Mouse (Mus musculus) kidney, postnatal 4 days (tissue): ENCODE measurements around the gene Agpat3.

ENCODE experiments used
- DNase-seq, 2 experiments: peaks; one replicate each; pipeline ENCODE4 v3.0.0; 2021; ENCODE audit warnings: mixed read lengths in 2 of 2

The Agpat3 gene

DNA sequence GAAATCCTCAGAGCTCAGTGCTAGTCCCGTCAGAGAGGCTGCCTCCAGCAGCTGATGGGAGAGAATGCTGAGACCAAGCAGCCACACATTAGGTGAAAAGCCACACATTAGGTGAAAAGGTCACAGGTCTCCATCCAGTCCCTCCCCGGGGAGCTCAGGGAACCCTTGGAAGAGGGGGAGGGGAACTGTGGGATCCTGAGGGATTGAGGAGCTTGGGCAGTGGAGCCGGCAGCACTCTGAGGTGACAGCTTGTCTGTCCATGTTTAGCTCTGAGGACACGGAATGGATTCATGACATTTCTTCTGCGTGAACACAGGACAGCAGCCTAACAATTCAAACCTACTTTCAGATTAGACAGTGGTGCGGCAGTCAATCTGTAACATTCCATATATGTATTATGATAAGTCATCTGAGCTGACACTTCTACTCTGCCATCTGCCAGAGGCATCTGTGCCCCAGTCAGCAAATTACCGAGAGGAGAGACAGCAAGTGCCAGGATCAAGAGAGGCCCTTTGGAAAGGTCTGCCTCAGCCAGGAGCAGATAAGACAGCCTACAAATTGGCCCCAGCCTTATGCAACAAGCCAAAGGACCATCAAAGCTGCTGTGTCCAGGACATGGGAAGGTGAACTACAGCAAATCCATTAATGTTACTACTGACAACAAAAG is 28.9 kb downstream of the Agpat3 start:
- no peak for DNase-seq

DNA sequence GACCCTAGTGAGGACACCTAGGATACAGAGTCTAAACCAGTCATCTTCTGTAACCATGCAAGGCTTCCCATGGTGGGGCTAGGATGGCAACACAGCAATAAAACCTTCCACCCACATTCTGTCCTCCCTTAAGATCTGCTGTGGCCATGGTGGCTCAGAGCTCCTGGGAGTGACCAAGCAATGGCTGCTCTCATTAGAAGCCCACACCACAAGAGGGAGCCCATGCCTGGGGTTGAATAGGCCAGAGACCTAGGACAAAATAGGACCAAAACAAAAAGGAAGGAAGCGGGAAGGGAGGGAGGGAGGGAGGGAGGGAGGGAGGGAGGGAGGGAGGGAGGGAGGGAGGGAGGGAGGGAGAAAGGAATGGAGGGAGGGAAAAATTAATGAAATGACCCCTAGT is 29.5 kb downstream of the Agpat3 start:
- peak; percentile 60 to 71 for DNase-seq

DNA sequence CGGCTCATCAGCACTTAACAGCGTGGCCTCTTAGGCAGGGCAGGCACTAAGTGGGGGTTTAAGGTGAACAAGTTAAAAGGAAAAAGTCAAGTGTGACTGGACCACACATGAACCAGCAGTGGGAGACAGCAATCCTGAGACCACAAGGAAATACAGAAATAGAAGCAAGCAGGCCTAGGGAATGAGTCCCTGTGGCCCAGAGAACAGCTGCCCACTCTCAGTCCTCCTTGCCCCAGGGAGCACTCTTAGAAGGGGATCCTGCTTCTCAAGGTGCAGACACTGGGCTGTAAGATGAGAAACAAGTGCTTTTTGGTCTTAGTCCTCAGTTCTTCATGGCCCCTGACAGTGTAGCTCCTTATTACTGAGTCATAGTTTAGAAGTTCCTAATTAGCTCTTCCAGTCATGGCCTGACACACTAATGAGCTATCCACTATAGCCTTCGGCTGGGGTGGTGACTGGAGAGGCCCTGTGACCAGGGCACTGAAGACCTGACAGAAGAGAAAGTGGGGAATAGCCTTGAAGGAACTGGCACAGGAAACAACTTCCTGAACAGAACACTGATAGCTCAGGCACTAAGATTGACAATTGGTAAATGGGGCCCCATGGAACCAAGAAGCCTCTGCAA is 31.0 kb downstream of the Agpat3 start:
- no peak for DNase-seq

DNA sequence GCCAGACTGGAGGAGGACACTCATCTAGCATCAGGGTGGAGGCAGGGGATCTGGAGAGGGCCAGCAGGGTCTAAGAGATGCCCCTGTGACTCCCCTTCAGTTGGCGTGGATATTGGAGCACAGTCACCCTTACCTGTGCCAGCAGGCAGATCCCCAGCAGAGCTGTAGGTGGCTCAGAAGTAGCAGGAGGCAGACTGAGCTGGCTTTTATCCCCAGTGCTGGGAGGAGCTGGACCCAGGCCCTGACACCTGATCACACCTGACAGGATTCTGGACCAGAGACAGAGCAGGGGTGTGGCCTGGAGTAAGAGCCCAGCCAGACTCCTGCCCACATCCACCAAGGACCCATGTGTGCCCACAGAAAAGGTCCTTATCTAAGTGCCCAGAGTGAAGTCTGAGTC is 31.8 kb downstream of the Agpat3 start:
- no peak for DNase-seq

DNA sequence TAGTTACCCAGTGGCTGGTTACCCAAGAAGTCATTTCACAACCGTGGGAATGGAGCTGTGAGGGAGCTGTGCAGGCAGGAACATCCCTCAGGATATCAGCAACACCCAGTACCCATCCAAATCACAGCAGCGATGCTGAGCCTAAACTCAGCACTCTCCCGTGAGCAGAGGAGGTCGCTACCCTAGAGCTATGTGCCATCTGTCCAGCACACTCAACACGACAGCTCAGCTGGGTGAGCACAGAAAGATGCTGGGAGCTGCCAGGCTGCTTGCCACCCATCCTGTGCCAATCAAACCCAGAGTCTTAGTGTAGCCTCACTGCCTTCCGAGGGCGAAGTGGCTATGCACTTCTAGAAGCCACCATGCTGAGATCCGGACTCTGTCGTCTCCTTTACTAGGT is 32.3 kb downstream of the Agpat3 start:
- no peak for DNase-seq

DNA sequence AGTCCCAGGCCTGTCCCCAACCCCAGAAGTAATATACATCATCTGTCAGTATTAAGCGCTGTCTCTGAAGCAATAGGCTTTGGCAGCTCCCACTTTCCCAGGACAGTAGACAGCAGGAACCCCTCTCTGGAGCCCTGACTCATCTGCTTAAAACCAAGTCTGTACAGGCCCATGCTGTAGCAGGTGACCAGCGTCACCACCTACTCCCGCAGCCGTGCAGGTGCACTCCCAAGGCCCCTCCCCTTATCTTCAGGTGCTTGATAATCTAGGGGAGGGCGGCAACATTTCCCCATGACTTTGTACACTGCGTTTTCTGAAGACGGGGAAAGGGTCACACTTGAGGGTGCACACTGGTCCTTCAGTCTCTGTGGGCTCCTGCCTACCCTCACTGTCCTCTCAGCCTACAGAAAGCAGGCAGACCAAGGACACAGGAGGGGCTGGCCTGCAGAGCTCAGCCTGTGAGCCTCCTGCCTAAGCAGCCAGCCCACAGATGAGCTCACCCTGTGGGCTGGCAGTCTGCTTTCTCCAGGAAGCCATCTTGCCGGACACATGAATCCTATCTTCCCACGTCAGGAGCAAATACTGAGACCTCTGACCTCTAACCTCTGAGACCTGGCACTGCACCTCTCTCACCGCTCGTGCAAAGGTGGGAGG is 34.9 kb downstream of the Agpat3 start:
- DNase-seq = no peak

DNA sequence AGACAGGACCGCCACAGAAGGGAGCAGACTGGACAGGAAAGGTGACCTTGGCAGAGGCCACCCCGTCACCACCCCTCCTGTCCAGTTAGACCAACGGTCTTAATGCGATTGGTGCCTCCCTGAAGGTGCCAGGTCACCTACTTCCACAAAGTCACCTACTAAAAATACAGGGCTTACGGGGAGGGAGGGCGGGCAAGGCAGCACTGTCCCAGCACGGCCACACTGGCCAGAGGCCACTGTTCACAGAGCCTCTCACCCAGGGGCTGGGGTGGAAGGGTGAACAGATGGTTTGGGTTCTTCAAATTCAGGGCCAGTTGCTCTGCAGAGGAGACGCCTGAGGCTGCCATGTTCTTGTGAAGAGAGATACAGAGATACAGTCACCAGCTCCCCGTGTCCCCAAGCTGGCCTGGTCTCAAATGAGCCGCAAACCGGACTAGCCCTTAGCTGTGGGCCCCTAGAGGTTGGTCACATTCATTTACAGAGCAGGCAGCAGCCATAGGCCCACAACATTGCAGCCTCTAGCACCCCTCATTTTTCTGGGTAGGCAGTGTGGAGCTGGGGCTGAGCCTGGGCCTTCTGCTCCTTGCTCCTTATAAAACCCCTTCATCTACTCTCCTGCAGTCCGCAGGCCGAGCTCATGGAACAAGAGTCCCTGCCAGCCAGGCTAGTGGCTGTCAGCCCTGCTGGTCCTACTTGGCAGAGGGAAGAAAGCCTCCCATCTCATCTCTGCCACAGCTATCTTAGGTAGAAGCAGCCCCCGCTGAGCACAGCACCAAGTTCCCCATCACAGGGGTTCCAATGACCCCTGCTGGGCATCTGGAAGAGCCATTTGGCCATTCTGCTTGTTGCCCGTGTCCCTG is 35.8 kb downstream of the Agpat3 start:
- DNase-seq = no peak

DNA sequence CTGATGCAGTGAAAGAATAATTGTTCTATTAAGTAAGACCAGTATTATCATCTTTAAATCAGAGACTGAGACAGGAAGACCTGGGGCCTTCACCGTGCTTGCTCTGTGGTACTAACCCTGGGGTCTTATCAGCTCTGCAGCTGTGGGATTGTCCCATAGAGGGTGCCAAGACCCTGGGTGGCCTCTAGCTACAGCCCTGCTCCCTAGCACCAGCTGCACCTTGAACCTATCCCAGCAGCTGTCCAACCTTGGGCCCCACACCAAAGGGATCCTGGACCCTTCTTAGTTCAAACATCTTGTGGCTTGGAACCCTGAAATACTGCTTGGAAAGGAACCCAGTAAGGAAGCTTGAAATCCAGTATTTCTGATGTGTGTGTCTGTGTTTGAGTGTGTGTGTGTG is 37.1 kb downstream of the Agpat3 start:
- DNase-seq = no peak

DNA sequence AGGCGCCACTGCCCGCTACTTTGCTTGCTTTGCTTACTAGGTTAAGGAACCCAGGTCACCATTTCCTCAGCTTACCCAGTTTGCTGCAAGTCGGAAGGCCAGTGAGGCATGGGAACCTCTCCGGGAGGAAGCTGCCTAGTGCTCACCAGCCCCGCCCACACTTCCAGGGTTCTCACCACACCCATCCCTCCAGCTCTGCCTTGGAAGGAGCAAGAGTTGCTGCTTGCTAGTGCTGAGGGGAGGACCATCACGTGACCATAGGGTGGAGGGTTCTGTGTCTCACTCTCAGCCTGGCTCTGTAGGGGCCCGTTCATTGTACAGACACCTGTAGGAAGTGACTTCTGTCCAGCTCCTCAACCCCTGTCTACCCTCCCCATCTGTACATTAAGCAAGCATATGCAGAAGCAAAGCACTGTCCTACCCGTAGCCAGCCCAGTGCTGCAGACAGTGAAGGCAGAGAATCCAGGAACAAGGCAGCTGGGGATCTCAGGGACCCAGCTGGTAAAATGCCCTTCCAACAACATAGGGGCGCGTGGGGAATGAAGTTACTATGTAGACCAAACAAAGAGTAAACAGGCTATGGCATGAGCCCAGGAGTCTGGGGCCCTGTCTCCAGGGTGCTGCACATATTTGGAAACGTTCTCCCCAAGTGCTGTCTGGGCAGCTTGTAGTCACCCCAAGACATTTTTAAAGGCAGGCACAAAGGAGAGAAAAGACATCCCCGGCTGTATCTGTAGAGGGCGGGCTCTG is 40.2 kb downstream of the Agpat3 start:
- DNase-seq = no peak

DNA sequence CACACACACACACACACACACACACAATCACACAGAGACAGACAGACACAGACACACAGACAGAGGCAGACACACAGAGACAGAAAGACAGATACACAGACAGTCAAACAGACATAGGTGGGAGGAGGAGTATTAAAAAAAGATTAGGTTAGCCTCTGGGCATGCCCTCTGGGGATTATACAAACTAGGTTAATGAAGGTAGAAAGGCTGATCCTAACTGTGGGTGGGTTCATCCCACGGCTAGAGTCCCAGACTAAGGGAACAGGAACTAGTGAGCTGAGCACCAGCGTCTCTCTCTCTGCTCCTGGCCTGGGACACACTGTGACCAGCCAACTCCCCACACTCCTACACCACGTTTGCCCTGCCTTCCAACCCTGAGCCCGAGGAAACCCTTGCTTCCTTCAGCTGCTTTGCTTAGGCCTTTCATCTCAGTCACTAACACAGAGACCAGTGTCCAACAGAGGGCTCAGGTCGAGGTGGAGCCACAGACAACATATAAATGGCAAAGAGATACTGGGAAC is 41.5 kb downstream of the Agpat3 start:
- DNase-seq = no peak

DNA sequence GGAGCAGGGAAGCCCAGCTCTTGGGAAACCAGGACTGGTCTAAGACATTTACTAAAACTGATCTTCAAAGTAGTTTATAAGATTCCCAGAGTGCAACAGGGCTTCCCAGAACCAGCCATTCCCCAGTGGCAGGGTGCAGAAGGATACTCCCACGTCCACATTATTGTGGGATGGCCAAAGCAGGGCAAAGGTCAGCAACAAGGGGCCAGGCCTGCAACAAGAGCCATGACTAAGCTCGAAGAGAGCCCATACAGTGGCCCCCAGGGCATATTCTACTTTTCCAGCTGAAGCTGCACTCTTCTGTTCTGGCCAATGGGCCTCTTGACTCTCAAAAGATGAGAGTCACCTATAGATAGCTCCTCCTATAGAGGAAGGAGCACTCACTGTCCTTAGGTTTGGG is 43.7 kb downstream of the Agpat3 start:
- DNase-seq = peak in 1 of 2 experiments; percentile 27

DNA sequence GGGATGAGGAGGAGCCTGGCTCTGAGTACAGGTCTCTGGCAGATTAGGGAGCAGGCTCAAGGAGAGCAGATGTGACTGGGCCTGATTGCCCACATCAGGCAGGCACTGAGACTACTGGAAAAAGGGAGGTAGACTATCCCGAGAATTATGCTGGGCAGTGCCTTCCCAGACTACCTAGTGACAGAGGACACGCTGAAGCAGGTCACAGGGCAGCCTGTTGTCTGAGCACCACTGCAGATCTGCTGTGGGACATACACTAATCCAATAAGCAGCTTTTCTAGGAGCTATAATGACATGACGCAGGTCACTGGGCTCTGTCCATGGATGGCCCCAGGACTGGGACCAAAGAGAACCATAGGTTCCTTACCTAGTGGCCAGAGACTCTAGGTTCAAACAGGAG is 44.9 kb downstream of the Agpat3 start:
- no peak for DNase-seq

DNA sequence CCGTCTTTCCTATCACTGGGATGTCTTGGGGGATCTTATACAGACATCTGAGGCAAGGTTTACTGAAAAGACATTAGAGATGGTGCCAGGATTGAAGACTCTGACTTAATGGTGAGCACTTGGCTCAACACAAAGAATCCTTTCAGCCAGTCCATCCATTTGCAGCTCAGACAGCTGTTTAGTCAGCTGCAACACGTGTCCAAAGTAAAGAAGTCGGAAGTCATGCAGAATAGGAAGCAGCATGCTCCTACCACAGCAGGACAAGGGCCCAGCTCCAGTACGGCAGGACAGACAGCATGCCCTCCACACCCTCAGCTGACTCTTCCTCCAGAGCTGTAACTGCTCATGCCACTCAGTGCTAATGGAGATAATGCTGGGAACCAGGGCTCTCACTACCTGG is 46.3 kb downstream of the Agpat3 start:
- DNase-seq = no peak

DNA sequence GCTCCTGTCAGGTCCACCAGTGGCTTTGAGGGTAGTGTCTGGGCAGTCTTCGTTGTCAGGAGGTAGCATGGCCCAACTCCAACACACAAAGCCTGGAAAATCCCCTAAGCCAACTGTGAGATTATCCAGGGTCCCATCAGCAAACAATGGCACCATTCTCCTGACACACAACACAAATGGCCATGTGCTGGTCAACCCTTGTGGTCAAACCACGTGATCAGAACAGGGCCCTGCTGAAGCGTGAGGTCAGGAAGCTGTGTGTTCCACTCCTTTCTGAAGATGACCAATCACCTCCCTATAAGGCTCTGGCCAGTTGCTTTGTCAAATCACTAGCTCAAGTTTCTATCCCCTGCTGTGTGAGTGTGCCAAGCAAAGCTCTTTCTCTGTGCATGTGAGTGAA is 47.3 kb downstream of the Agpat3 start:
- no peak for DNase-seq

DNA sequence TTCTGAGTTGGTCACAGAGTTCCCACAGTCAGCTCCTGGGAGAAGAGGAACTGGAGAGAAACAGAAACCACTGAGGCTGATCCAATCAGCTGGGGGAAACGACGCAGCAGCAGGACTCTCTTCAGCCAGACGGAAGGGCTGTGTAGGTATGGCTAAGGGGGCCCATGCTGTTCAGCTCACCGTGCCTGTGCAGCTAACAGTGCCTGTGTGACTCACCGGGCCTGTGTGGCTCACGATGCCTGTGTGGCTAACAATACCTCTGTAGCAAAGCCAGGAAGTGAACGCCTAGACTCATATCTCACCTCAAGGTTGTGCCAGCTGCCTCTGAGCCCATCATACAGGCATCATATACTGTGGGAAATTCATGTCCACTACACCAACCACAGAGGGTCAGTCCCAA is 48.6 kb downstream of the Agpat3 start:
- no peak for DNase-seq

DNA sequence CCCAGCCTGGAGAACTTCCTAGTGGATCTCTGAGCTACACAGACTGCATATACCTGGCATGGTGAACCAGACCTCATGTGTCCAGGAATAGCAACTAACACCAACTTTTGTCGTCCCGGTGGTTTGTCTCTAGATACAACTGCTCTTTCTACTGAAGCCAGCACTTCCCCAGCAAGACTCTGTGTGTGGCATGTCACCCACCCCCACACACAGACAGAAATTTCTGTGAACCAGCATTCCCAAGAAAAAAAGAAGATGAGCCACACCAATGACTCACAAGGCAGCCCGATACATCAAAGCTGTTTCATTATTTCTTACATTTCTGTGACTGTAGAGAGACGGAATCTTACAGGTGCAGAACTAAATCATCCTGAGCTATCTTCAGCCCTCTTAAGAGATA is 52.2 kb downstream of the Agpat3 start:
- DNase-seq = no peak

DNA sequence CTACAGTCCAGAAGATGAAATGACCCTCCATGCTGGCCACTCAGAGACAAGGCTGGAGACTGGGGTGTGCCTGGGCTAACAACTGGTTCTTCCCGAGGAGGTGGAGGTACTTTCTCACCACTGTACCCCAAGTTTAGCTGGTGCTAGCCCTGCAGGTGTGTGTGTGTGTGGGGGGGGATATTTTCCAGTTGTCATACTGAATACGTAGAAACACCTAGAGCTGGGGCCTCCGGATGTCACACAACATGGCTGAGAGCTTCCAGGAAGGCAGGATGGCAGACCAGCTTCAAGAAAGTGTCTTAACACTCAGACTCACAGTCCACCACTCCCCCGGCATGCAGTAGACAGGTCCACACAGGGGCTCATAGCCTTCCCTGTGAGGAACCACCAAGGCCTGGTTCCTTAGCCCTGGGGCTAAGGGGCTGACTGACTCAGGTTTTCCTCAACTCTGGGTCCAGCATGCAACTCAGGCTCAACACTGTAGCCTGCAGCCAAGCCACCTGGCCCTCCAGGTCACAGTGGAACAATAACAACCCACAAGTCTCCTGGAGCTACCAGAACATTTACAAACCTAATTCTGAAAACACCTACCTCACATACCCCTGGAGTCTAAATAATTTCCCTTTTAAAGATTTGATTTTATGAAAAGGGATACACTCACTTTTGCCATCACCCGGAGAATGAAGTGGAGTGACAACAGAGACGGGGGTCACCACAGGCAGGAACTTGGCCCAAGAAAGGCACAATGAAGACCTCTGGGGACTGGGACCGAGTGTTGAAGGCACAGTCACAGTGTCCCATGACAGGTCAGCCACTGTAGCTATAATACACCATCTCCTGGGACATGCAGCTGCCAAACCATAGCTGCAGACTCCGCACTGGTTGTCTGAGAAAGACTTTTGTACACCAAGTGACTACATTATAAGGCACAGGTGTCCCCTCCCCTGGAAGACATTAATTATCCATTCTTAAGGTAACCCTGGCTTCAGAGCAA is 53.3 kb downstream of the Agpat3 start:
- DNase-seq = no peak

DNA sequence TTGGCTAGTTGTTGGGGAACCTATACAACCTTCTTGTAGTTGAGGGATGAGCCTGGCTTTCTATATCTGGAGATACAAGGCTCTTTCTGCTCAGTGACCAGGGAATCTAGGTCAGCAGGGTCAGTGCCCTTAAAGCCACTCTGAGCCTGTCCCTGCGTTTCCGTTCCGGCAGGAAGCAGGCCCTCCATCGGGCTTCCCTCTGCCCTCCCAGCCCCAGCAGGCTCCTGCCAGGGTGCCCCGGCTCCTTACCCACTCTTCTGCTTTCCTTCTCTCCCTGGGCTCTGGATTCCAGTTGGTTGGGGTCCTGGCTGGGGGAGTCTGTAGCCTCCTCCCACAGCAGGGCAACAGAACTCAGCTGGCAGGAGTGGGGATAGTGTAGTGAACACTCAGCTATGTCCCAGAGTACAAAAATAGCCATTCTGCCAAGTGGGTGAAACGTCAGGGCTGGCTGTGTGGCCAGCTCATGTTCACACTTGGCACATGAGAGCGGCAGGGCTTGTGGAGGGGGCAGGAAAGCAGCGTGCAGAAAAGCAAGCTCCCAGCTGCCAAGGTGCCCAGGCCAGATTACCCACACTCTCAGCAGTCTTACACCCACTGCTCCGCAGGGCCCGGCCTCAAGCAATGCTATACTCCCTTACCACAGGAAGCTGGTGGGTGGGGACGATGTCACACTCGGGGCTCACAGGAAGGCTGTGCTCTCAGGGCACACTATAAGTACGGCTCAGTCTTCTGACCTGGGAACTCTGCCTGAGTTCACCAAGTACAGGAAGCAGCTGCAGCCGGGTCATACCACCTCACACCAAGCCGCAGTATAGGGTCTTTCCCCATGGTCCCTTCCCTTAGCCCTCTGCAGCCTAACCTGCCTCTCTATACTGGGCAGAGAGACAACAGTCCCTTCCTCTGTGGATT is 54.5 kb downstream of the Agpat3 start:
- peak; percentile 59 to 79 for DNase-seq

DNA sequence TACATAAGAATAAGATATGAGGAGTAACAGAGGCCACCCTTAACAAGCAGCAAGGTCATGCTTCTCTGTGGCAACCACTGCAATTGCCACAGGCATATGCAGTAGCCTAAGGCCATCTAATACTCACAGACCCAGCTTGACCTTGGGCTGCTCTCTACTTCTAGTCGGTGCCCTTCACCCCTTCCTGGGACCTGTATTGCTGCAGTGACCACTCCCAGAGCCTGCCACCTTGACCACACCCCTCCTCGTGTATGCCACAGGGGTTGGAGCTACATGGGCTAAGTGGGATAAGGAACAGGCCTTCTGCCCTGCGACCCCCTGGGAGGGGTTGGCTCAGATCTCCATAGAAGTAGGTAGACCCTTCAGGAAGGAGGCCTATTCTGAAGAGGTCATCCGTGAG is 55.3 kb downstream of the Agpat3 start:
- DNase-seq = no peak

DNA sequence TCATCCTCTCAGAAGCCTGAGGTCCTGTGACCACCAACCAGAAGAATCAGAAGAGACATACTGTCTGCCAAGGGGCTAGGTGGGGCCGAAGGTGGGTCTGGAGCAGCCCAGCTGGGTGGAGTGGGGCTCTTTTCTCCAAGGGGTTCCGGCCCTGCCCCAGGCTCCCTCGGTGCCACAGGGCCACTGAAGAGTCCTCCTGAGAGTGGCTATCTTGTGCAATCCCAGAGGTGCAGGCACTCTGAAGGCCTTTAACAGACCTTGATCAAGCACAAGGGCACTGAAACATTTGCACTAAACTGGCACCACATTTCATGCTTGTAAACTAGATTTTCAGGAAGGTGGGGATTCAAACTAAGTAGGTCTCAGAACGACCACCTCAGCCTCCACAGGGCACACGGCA is 55.9 kb downstream of the Agpat3 start:
- DNase-seq = no peak
